Mouse (Mus musculus): Measurements from ENCODE around the gene Kif21a. TPM values are rescaled to one million over a fixed set of nuclear protein-coding genes. Genes with fewer than 3 reads are reported as not detected.

The Kif21a gene
- polyA plus RNA-seq, 1 experiment: 0.50 TPM

- WGBS: 87% methylated on average over 12 of the region's 12 CpGs
- TF ChIP-seq CTCF (IDR thresholded peaks at IDR 0.05; ENCODE audit: control insufficient read depth, insufficient read depth, low read length) (no peak), POLR2A (IDR thresholded peaks at IDR 0.05; ENCODE audit: borderline replicate concordance, control insufficient read depth, low read depth, low read length) (no peak)
- Histone ChIP-seq H3K4me1 (ENCODE audit: control insufficient read depth, insufficient read depth, low read length) (no peaks in the 10 kb centered on the region), H3K27ac (ENCODE audit: control insufficient read depth, insufficient read depth, low read depth, low read length, poor library complexity) (no peak overlapping the region), H3K4me3 (replicated peaks; ENCODE audit: control insufficient read depth, low read depth, low read length) (no peak overlapping the region)
Measured at GRCm38 (mm10) chr15:91016366-91016765, 33.4 kb downstream of the Kif21a start.

- H3K4me1 ChIP-seq (ENCODE audit: control insufficient read depth, insufficient read depth, low read length): no peaks in the 10 kb centered on the region
- no peak overlapping the region for H3K4me3 ChIP-seq (replicated peaks; ENCODE audit: control insufficient read depth, low read depth, low read length)
- 52% methylated on average over 6 of the region's 6 CpGs for WGBS
- no peak overlapping the region for H3K27ac ChIP-seq (ENCODE audit: control insufficient read depth, insufficient read depth, low read depth, low read length, poor library complexity)
- TF ChIP-seq POLR2A (IDR thresholded peaks at IDR 0.05; ENCODE audit: borderline replicate concordance, control insufficient read depth, low read depth, low read length): no peak
- TF ChIP-seq CTCF (IDR thresholded peaks at IDR 0.05; ENCODE audit: control insufficient read depth, insufficient read depth, low read length): no peak
Measured at GRCm38 (mm10) chr15:91012793-91013580, 36.8 kb downstream of the Kif21a start.

- Histone ChIP-seq H3K27ac (ENCODE audit: control insufficient read depth, insufficient read depth, low read depth, low read length, poor library complexity) (no peak overlapping the region), H3K4me1 (ENCODE audit: control insufficient read depth, insufficient read depth, low read length) (no peaks in the 10 kb centered on the region), H3K4me3 (replicated peaks; ENCODE audit: control insufficient read depth, low read depth, low read length) (no peak overlapping the region)
- 82% methylated on average over 4 of the region's 4 CpGs for WGBS
- no peak for TF ChIP-seq CTCF (IDR thresholded peaks at IDR 0.05; ENCODE audit: control insufficient read depth, insufficient read depth, low read length)
Measured at GRCm38 (mm10) chr15:91010218-91010617, 39.5 kb downstream of the Kif21a start.

GRCm38 (mm10) chr15:91007123-91007830 is 42.5 kb downstream of the Kif21a start:
- 81% methylated on average over 13 of the region's 13 CpGs for WGBS

GRCm38 (mm10) chr15:91004726-91005125 is 45.0 kb downstream of the Kif21a start:
- TF ChIP-seq CTCF (IDR thresholded peaks at IDR 0.05; ENCODE audit: control insufficient read depth, insufficient read depth, low read length) (no peak), POLR2A (IDR thresholded peaks at IDR 0.05; ENCODE audit: borderline replicate concordance, control insufficient read depth, low read depth, low read length) (no peak)
- 78% methylated on average over 7 of the region's 7 CpGs for WGBS
- H3K4me3 ChIP-seq (replicated peaks; ENCODE audit: control insufficient read depth, low read depth, low read length): no peak overlapping the region
- no peaks in the 10 kb centered on the region for H3K4me1 ChIP-seq (ENCODE audit: control insufficient read depth, insufficient read depth, low read length)
- H3K27ac ChIP-seq (ENCODE audit: control insufficient read depth, insufficient read depth, low read depth, low read length, poor library complexity): no peak overlapping the region

More at GRCm38 (mm10) chr15:91007123-91007830, 42.5 kb downstream of the Kif21a start:
- TF ChIP-seq CTCF (IDR thresholded peaks at IDR 0.05; ENCODE audit: control insufficient read depth, insufficient read depth, low read length) (no peak), POLR2A (IDR thresholded peaks at IDR 0.05; ENCODE audit: borderline replicate concordance, control insufficient read depth, low read depth, low read length) (no peak)
- Histone ChIP-seq H3K27ac (ENCODE audit: control insufficient read depth, insufficient read depth, low read depth, low read length, poor library complexity) (no peak overlapping the region), H3K4me3 (replicated peaks; ENCODE audit: control insufficient read depth, low read depth, low read length) (no peak overlapping the region), H3K4me1 (ENCODE audit: control insufficient read depth, insufficient read depth, low read length) (no peaks in the 10 kb centered on the region)

GRCm38 (mm10) chr15:91001037-91001616 is 48.6 kb downstream of the Kif21a start:
- H3K27ac ChIP-seq (ENCODE audit: control insufficient read depth, insufficient read depth, low read depth, low read length, poor library complexity): no peak overlapping the region
- TF ChIP-seq CTCF (IDR thresholded peaks at IDR 0.05; ENCODE audit: control insufficient read depth, insufficient read depth, low read length) (no peak), POLR2A (IDR thresholded peaks at IDR 0.05; ENCODE audit: borderline replicate concordance, control insufficient read depth, low read depth, low read length) (no peak)
- 87% methylated on average over 10 of the region's 10 CpGs for WGBS

GRCm38 (mm10) chr15:91000280-91001036 is 49.3 kb downstream of the Kif21a start:
- Histone ChIP-seq H3K4me3 (replicated peaks; ENCODE audit: control insufficient read depth, low read depth, low read length) (no peak overlapping the region), H3K4me1 (ENCODE audit: control insufficient read depth, insufficient read depth, low read length) (no peaks in the 10 kb centered on the region), H3K27ac (ENCODE audit: control insufficient read depth, insufficient read depth, low read depth, low read length, poor library complexity) (no peak overlapping the region)
- no peak for TF ChIP-seq POLR2A (IDR thresholded peaks at IDR 0.05; ENCODE audit: borderline replicate concordance, control insufficient read depth, low read depth, low read length)
- TF ChIP-seq CTCF (IDR thresholded peaks at IDR 0.05; ENCODE audit: control insufficient read depth, insufficient read depth, low read length): no peak
- WGBS: 87% methylated on average over 21 of the region's 21 CpGs

More at GRCm38 (mm10) chr15:91001037-91001616, 48.6 kb downstream of the Kif21a start:
- Histone ChIP-seq H3K4me3 (replicated peaks; ENCODE audit: control insufficient read depth, low read depth, low read length) (no peak overlapping the region), H3K4me1 (ENCODE audit: control insufficient read depth, insufficient read depth, low read length) (no peaks in the 10 kb centered on the region)
